Mouse (Mus musculus) heart, embryonic 12.5 days (tissue): ENCODE measurements around the gene Calb2. TPM values are rescaled to one million over a fixed set of nuclear protein-coding genes. Genes with fewer than 3 reads are reported as not detected.

Experiments
- ATAC-seq: fragments of 200-750 bp; cut with Nextera tagmentation; 2 replicates; pipeline ENCODE4 v1.8.0; 2017; ENCODE audit warnings: moderate TSS enrichment, moderate library complexity; ENCODE audit not compliant: insufficient number of reproducible peaks, low FRiP score
- H3K27ac ChIP-seq: fragments of 300-500 bp; sonication (generic); 2 replicates; pipeline ENCODE4 v1.5.1; 2016; ENCODE audit warnings: mild to moderate bottlenecking, moderate library complexity; ENCODE audit not compliant: poor library complexity, severe bottlenecking
- H3K27me3 ChIP-seq: fragments of 300-500 bp; sonication (generic); replicated peaks from 2 replicates; pipeline ENCODE4 v1.6.1; 2016; ENCODE audit warnings: mild to moderate bottlenecking, moderate library complexity
- H3K36me3 ChIP-seq: fragments of 300-500 bp; sonication (generic); 2 replicates; pipeline ENCODE4 v1.6.1; 2016; ENCODE audit warnings: mild to moderate bottlenecking, moderate library complexity
- H3K4me1 ChIP-seq: fragments of 300-500 bp; sonication (generic); replicated peaks from 2 replicates; pipeline ENCODE4 v1.6.1; 2016; ENCODE audit warnings: mild to moderate bottlenecking
- H3K4me2 ChIP-seq: fragments of 300-500 bp; sonication (generic); 2 replicates; pipeline ENCODE4 v1.6.1; 2016; ENCODE audit warnings: mild to moderate bottlenecking, moderate library complexity
- H3K4me3 ChIP-seq: fragments of 300-500 bp; sonication (generic); 2 replicates; pipeline ENCODE4 v1.5.1; 2016; ENCODE audit warnings: mild to moderate bottlenecking
- H3K9ac ChIP-seq: fragments of 300-500 bp; sonication (generic); 2 replicates; pipeline ENCODE4 v1.6.1; 2016; ENCODE audit warnings: mild to moderate bottlenecking, moderate library complexity
- H3K9me3 ChIP-seq: fragments of 300-500 bp; sonication (generic); replicated peaks from 2 replicates; pipeline ENCODE4 v1.6.1; 2016; ENCODE audit warnings: mild to moderate bottlenecking, moderate library complexity
- WGBS: fragments of 180-500 bp; shearing (Covaris S2); methylation state at CpG from one replicate; pipeline ENCODE4 v1.1.7; 2016; 5-methylcytosine and 5-hydroxymethylcytosine counted together
- polyA plus RNA-seq: library from polyadenylated mRNA; unstranded; fragments of >200 nt; fragmentation: Nextera tagmentation; extraction: Ambion mirVana; gene quantifications from 2 replicates; pipeline ENCODE4 v1.2.1, GENCODE M21; 2016

The Calb2 gene
- polyA plus RNA-seq, 1 experiment from 2014 or later = 1.7 TPM

DNA sequence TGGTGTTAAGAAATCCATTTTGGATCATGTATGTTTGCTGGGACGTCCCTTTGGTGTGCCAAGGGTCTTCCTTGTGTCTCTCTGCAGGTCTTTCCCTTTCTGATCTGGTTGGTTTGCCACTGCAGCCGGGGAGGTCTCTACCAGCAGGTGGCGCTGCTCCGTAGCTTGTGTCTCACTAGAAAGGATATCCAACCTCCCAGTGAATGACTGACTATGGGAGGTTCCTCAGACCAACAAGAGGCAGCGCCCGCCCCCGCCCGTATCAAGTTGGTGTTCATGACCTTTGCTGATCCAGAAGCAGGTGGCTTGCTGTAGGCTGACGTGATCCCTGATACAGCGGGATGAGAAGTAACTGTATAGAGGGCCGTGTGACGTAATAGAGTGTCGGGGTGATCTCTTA, 37.5 kb downstream of the Calb2 start:
- Histone ChIP-seq H3K4me3 (no peak overlapping the region), H3K9me3 (0 out of 2 replicates have a peak, but pooled peaks cover 6% of the 10 kb centered on the region), H3K27ac (no peak overlapping the region), H3K9ac (no peak overlapping the region), H3K36me3 (no peaks in the 10 kb centered on the region), H3K27me3 (peaks cover 12% of the 10 kb centered on the region; the same call in 1 of the 2 replicates), H3K4me2 (peak overlapping the region; percentile 30; the same call in 1 of the 2 replicates), H3K4me1 (no peaks in the 10 kb centered on the region; the same call in 1 of the 2 replicates)
- WGBS = 20% methylated on average over 13 of the region's 13 CpGs
- no peak for ATAC-seq

DNA sequence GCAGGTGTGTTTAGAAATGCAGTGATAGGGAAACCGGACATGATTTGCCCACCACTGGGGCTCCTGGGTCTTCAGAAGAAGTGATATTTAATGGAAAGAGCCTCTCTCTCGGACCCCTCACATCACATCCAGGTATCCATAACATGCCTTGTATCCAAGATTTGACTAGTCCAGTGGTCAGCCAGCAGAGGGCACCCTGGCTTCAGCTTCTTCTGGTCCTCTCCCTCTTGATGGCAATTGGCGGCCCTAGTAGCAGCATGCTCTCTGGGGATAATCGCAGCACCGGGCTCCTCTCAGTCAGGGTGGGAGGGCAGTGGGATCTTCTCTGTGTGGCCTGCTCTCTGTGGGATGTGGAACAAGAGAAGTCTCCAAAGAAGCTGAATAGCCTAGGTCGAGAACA, 48.3 kb downstream of the Calb2 start:
- Histone ChIP-seq H3K27ac (no peak overlapping the region), H3K36me3 (no peaks in the 10 kb centered on the region), H3K27me3 (0 out of 2 replicates have a peak, but pooled peaks cover 5% of the 10 kb centered on the region), H3K9me3 (peaks cover 4% of the 10 kb centered on the region), H3K9ac (no peak overlapping the region), H3K4me1 (no peaks in the 10 kb centered on the region), H3K4me2 (no peak overlapping the region), H3K4me3 (no peak overlapping the region)
- no peak for ATAC-seq
- WGBS = 45% methylated on average over 6 of the region's 6 CpGs

DNA sequence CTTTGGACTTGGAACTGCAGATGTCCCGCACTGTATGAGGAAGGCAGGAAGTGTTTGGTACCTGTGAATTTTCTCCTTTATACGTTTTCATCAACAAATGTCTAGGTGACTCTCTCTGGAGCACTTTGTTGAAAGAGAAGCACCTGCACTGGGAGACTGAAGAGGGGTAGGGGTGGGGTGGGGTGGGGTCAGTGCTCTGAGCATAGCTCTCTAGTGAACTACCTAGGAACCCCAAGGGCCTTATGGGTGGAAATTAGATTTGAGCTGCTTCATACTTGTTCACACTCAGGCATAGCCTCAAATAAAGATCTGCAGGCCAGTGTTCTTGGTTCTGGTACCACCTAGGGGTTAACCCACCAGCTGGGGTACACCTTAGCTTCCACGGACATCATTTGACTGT, 65.4 kb downstream of the Calb2 start, which contains the start of gene Gm17720:
TSS of gene Gm17720 (minus strand) at position 101 of the 400 bp plus-strand sequence.
- H3K9ac ChIP-seq = no peak within 1 kb of the TSS
- H3K4me2 ChIP-seq = no peak within 1 kb of the TSS
- 67% methylated on average over 3 of the region's 3 CpGs for WGBS
- no peaks in the 10 kb centered on the region for H3K4me1 ChIP-seq
- no peak within 1 kb of the TSS for H3K4me3 ChIP-seq
- ATAC-seq = no peak
- 0 out of 2 replicates have a peak, but pooled peaks cover 4% of the 10 kb centered on the region for H3K9me3 ChIP-seq
- H3K27me3 ChIP-seq = no peaks in the 10 kb centered on the region
- no peak within 1 kb of the TSS for H3K27ac ChIP-seq
- no peaks in the 10 kb centered on the region for H3K36me3 ChIP-seq

DNA sequence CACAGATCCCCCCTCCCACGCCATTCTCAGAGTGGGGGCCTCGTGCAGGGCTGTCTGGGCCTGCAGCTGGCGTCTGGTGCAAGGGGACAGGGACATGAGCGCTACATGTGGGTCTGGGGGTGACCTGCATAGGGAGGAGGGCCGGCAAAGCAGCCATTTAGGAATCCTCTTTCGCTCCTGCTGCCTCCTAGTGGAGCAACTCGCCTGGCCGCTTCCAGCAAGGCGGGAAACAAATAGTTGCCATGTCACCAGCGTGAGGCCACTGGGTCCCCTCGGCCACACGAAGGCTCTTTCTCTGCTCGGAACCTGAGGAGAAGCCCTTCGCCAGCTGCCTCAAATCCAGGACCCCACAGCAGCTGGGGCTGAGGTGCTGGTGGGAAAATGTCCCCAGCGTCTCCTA, 66.3 kb downstream of the Calb2 start:
- ATAC-seq = no peak
- WGBS = 81% methylated on average over 15 of the region's 15 CpGs
- H3K9ac ChIP-seq = no peak overlapping the region

DNA sequence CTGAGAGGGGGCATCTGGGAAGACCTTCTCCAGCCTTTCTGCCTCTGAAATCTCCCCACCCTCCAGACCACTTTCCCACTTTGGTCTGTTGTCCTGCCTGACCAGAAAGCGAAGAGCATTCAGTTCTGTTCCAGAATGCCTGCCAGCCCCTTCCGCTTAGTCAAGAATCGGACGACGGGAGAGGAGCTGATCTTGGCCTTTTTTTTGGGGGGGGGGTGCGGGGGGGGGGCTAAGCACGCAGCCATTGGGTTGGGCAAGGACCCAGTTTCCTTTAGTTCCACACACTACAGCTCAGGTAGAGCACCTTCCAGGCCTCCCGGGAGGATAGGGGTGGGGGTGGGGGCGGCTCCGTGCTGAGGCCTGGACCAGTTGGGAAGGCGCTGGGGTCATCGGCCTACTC, 67.1 kb downstream of the Calb2 start, which contains the start of gene Gm21964:
TSS of gene Gm21964 (plus strand) at position 301 of the 400 bp plus-strand sequence.
- Histone ChIP-seq H3K9ac (no peak within 1 kb of the TSS), H3K4me2 (no peak within 1 kb of the TSS), H3K36me3 (no peaks in the 10 kb centered on the region), H3K27ac (no peak within 1 kb of the TSS), H3K9me3 (no peaks in the 10 kb centered on the region), H3K4me3 (no peak within 1 kb of the TSS), H3K4me1 (no peaks in the 10 kb centered on the region), H3K27me3 (no peaks in the 10 kb centered on the region)
- ATAC-seq = no peak
- 76% methylated on average over 12 of the region's 12 CpGs for WGBS

More for the DNA sequence above, 66.3 kb downstream of the Calb2 start:
- Histone ChIP-seq H3K27ac (no peak overlapping the region), H3K4me2 (no peak overlapping the region), H3K4me3 (no peak overlapping the region), H3K4me1 (no peaks in the 10 kb centered on the region), H3K36me3 (no peaks in the 10 kb centered on the region), H3K27me3 (no peaks in the 10 kb centered on the region), H3K9me3 (no peaks in the 10 kb centered on the region)

DNA sequence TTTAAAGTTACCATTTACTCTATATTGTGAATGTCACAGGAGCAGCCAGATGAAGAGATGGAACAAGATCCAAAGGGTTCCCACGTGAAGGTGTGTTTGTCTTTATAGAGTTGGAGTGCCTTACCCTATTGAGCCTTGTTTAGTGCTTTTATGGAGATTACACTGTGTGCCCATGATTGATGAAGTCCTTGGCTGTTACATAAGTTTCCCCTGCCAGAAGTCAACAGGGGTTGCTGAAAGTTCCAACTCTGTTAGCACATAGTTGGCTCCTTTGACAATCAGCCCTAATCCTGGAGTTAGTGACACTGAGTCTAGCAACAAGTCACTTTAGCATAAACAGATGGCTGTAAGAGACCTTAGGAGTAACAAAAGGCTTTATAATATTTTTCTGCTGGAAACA, 76.1 kb downstream of the Calb2 start:
- no peaks in the 10 kb centered on the region for H3K27me3 ChIP-seq
- no peak overlapping the region for H3K4me3 ChIP-seq
- peaks cover 29% of the 10 kb centered on the region for H3K36me3 ChIP-seq
- H3K9me3 ChIP-seq = peaks cover 20% of the 10 kb centered on the region
- H3K9ac ChIP-seq = no peak overlapping the region
- 54% methylated on average over 1 of the region's 1 CpGs for WGBS
- no peak for ATAC-seq
- no peaks in the 10 kb centered on the region for H3K4me1 ChIP-seq
- no peak overlapping the region for H3K4me2 ChIP-seq
- no peak overlapping the region for H3K27ac ChIP-seq

Other genes starting within 250 kb of the Calb2 start
- gene Marveld3, start 206.0 kb downstream of the Calb2 start, polyA plus RNA-seq = 0.40 and 0.41 TPM in 2 replicates
- 0.08 TPM in 1 of 2 replicates, not detected in the other for gene Tat, start 177.8 kb downstream of the Calb2 start, polyA plus RNA-seq
- gene Chst4, start 128.5 kb downstream of the Calb2 start, polyA plus RNA-seq = 0.60 and 0.69 TPM in 2 replicates
- gene Zfp612, start 88.5 kb downstream of the Calb2 start, polyA plus RNA-seq = 6.8 and 7.2 TPM in 2 replicates
- not detected in 2 replicates for gene Gm21964, start 67.0 kb downstream of the Calb2 start, polyA plus RNA-seq
- not detected in 2 replicates for gene Gm17720, start 65.5 kb downstream of the Calb2 start, polyA plus RNA-seq
- 6.4 and 6.7 TPM in 2 replicates for gene Cmtr2, start 47.5 kb upstream of the Calb2 start, polyA plus RNA-seq
- gene Hydin, start 98.8 kb upstream of the Calb2 start, polyA plus RNA-seq = 0.28 and 0.29 TPM in 2 replicates